Comparison of ENCODE assay signal across 24 mouse cellular contexts in the genomic region with DNA sequence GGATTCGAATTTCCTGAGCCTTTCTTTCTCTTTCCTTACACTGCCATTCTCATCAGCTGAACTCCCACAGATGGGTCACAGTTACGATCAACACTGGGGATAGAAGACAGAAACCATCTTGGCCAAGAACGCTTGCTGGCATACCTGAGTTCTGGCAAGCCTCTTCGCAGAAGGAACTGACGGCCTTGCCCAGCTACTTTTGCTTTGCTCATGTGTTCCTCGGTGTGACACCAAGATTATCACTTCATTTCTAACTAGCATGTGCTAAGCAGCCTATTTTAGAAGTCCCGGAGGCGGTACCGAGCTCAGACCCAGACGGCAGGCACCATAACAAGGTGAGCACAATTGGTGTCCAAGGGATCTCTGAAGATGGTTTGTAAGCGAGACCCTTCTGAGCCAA. TPM values are rescaled to one million over a fixed set of nuclear protein-coding genes. Genes with fewer than 3 reads are reported as not detected.
DNase-seq lines count a peak whose midpoint lies in the region; ATAC-seq lines count a peak whose summit lies in the region.
"Had no signal": no experiment of that assay in that cellular context is flagged by ENCODE, and none has a peak within 500 bp of the region (broad histone marks: within the 10 kb centered on the region; RNA-seq: fewer than 3 reads in every experiment).

No protein-coding gene starts in this region.

- H3K4me3 ChIP-seq in brown adipose tissue, adult 24 weeks (ENCODE audit: insufficient read depth, low read depth, low read length), result no peak overlapping the region
- no peak overlapping the region for H3K4me3 ChIP-seq in forebrain, embryonic 14.5 days (ENCODE audit: low read depth, low read length)
- H3K4me3 ChIP-seq: embryonic facial prominence, embryonic 10.5 days; embryonic facial prominence, embryonic 13.5 days; erythroblast, embryonic 14.5 days; forebrain, embryonic 12.5 days; hindbrain, embryonic 12.5 days; hindbrain, embryonic 15.5 days had no signal

- no peaks in the 10 kb centered on the region for H3K9me3 ChIP-seq in forebrain, embryonic 14.5 days (replicated peaks; ENCODE audit: control insufficient read depth, low read length)
- H3K9me3 ChIP-seq: embryonic facial prominence, embryonic 10.5 days; embryonic facial prominence, embryonic 13.5 days; forebrain, embryonic 12.5 days; hindbrain, embryonic 12.5 days; hindbrain, embryonic 15.5 days had no signal

- 87% methylated on average over 11 of the region's 11 CpGs for WGBS in forebrain, embryonic 14.5 days

- peak; percentile 17 for ATAC-seq in frontal cortex, adult (ENCODE audit: low TSS enrichment)
- no peak for ATAC-seq in forebrain, embryonic 14.5 days
- ATAC-seq: CD4-positive, CD25-positive, alpha-beta regulatory T cell, adult 4 months; forebrain, embryonic 16.5 days; intestine, postnatal 0 days had no signal

- H3K4me2 ChIP-seq in forebrain, embryonic 14.5 days (ENCODE audit: low read length), result no peak overlapping the region
- H3K4me2 ChIP-seq: embryonic facial prominence, embryonic 13.5 days; forebrain, embryonic 12.5 days; heart, embryonic 11.5 days; hindbrain, embryonic 12.5 days; hindbrain, embryonic 15.5 days had no signal

- peak overlapping the region; percentile 4; the same call in 1 of the 2 replicates for H3K27ac ChIP-seq in brown adipose tissue, adult 24 weeks (replicated peaks; ENCODE audit: low read depth, low read length)
- no peak overlapping the region for H3K27ac ChIP-seq in forebrain, embryonic 14.5 days (ENCODE audit: low read depth, low read length)
- H3K27ac ChIP-seq: embryonic facial prominence, embryonic 13.5 days; forebrain, embryonic 12.5 days; hindbrain, embryonic 12.5 days; hindbrain, embryonic 15.5 days had no signal

- H3K4me1 ChIP-seq in brown adipose tissue, adult 24 weeks (ENCODE audit: control insufficient read depth, insufficient read depth, insufficient read length, low read length), result peaks cover 38% of the 10 kb centered on the region
- 0 out of 2 replicates have a peak, but pooled peaks cover 2% of the 10 kb centered on the region for H3K4me1 ChIP-seq in forebrain, embryonic 14.5 days (ENCODE audit: control insufficient read depth, insufficient read depth, low read length)

- H3K36me3 ChIP-seq in forebrain, embryonic 14.5 days (ENCODE audit: control insufficient read depth, insufficient read depth, low read length), result no peaks in the 10 kb centered on the region
- H3K36me3 ChIP-seq: embryonic facial prominence, embryonic 10.5 days; embryonic facial prominence, embryonic 13.5 days; forebrain, embryonic 12.5 days; hindbrain, embryonic 12.5 days; hindbrain, embryonic 15.5 days had no signal

- H3K27me3 ChIP-seq in forebrain, embryonic 14.5 days (replicated peaks; ENCODE audit: control insufficient read depth, insufficient read depth, low read length), result no peaks in the 10 kb centered on the region
- H3K27me3 ChIP-seq: embryonic facial prominence, embryonic 13.5 days; forebrain, embryonic 12.5 days; hindbrain, embryonic 12.5 days; hindbrain, embryonic 15.5 days had no signal

- peak; percentile 59 to 61 for DNase-seq in cerebellum, postnatal 10 days
- no peak for DNase-seq in cerebellum, postnatal 4 days (ENCODE audit: low spot score in 2 of 2)
- DNase-seq in frontal cortex, postnatal 25 days (ENCODE audit: low spot score in 2 of 2), result no peak
- DNase-seq in brain, adult 2 months (ENCODE audit: low read depth, low spot score), result peak; percentile 67
- no peak for DNase-seq in forebrain, embryonic 14.5 days (ENCODE audit: low spot score)
- DNase-seq: adrenal gland, adult 2 months; adrenal gland, postnatal 14 days; cerebellum, adult 11-12 months; embryo, embryonic 11 days; gastrocnemius, postnatal 10 days; heart, adult 11 months; kidney, adult 2 months had no signal

- no peak overlapping the region for H3K9ac ChIP-seq in forebrain, embryonic 14.5 days (ENCODE audit: low read length)
- H3K9ac ChIP-seq: embryonic facial prominence, embryonic 13.5 days; forebrain, embryonic 12.5 days; hindbrain, embryonic 12.5 days; hindbrain, embryonic 15.5 days had no signal

RNA-seq across cellular contexts. Expression of a gene that starts 12.9 kb away (rescaled TPM):
- 3.5 and 5.7 TPM in 2 replicates for polyA plus RNA-seq in brown adipose tissue, adult 24 weeks (2012; ENCODE audit: insufficient read depth, insufficient read length, missing spikeins)
- polyA plus RNA-seq in forebrain, embryonic 14.5 days (2014; fragmentation: Nextera tagmentation; extraction: Ambion mirVana), result 60.6 and 75.0 TPM in 2 replicates

Comparison
In these comparisons a context has a peak if more than half of its experiments do, and no peak if none do; other contexts are left out.
1. DNase-seq: peak in cerebellum, postnatal 10 days (2 of 2) and brain, adult 2 months (single experiment); none in cerebellum, postnatal 4 days (0 of 2), frontal cortex, postnatal 25 days (0 of 2) and forebrain, embryonic 14.5 days (single experiment).